In genomic region chr1:34433891-34434521, GRCm38 (mm10) we compare ENCODE assay signal across 8 mouse cellular contexts. TPM values are rescaled to one million over a fixed set of nuclear protein-coding genes. Genes with fewer than 3 reads are reported as not detected.
DNase-seq lines count a peak whose midpoint lies in the region; ATAC-seq and TF ChIP-seq lines count a peak whose summit lies in the region.

No protein-coding gene starts in this region.

- no peak overlapping the region for H3K27ac ChIP-seq in MEL (ENCODE audit: control insufficient read depth, low read depth, low read length)
- peak overlapping the region; percentile 78 for H3K27ac ChIP-seq in embryonic facial prominence, embryonic 13.5 days
- H3K27ac ChIP-seq in liver, adult 2 months (replicated peaks; ENCODE audit: insufficient read depth, low read depth, low read length): 0 out of 2 replicates have a peak overlapping the region, but pooled peaks have one; percentile 12

- H3K36me3 ChIP-seq in MEL (ENCODE audit: control insufficient read depth in 1 of 2, insufficient read depth in 2 of 2, low read length in 2 of 2): peaks cover 0 to 6% of the 10 kb centered on the region in 2 experiments; a peak in 2 of 4 replicates
- H3K36me3 ChIP-seq in embryonic facial prominence, embryonic 13.5 days: peaks cover 42% of the 10 kb centered on the region
- H3K36me3 ChIP-seq in liver, adult 2 months (ENCODE audit: control insufficient read depth, insufficient read depth, low read length): no peaks in the 10 kb centered on the region

- no peak for TF ChIP-seq POLR2A in MEL (IDR thresholded peaks at IDR 0.05; ENCODE audit: control insufficient read depth in 1 of 2, insufficient read depth in 1 of 2, low read depth in 1 of 2, low read length in 2 of 2, poor library complexity in 1 of 2)
- TF ChIP-seq POLR2A in liver, adult 2 months (IDR thresholded peaks at IDR 0.05; ENCODE audit: extremely low read depth, insufficient read depth, low read length): no peak

- no peaks in the 10 kb centered on the region for H3K9me3 ChIP-seq in MEL (replicated peaks; ENCODE audit: insufficient read depth, low read length)
- H3K9me3 ChIP-seq in embryonic facial prominence, embryonic 13.5 days: peaks cover 32% of the 10 kb centered on the region

- H3K4me1 ChIP-seq in MEL (ENCODE audit: control insufficient read depth in 1 of 2, insufficient read depth in 2 of 2, low read length in 2 of 2): peaks cover 0 to 4% of the 10 kb centered on the region in 2 experiments; a peak in 1 of 4 replicates
- H3K4me1 ChIP-seq in embryonic facial prominence, embryonic 13.5 days: peaks cover 31% of the 10 kb centered on the region
- H3K4me1 ChIP-seq in liver, adult 2 months (ENCODE audit: control insufficient read depth, insufficient read depth, low read length): peaks cover 4% of the 10 kb centered on the region; the same call in 1 of the 2 replicates

- 7% methylated on average over 19 of the region's 19 CpGs for WGBS in embryonic facial prominence, embryonic 13.5 days
- WGBS in liver, adult 2 months: 19% methylated on average over 19 of the region's 19 CpGs

- TF ChIP-seq EP300 in MEL (IDR thresholded peaks at IDR 0.05; ENCODE audit: low read depth in 1 of 2, low read length in 2 of 2): no peak

- peak; percentile 21 for DNase-seq in adrenal gland, adult 2 months
- DNase-seq in adrenal gland, postnatal 4 days (ENCODE audit: low spot score in 2 of 2): no peak
- peak; percentile 47 for DNase-seq in MEL (ENCODE audit: low read depth, low spot score)
- DNase-seq in heart, postnatal 4 days: peak; percentile 19
- DNase-seq in liver, adult 2 months (ENCODE audit: extremely low read depth, low read depth, low spot score): peak; percentile 16
- peak; percentile 54 for DNase-seq in neural tube, embryonic 10.5 days (ENCODE audit: extremely low spot score, low spot score)
- no peak for DNase-seq in testis, postnatal 14 days (ENCODE audit: low spot score)

- TF ChIP-seq RAD21 in MEL (IDR thresholded peaks at IDR 0.05; ENCODE audit: low read depth, low read length): no peak

- H3K79me2 ChIP-seq in MEL (ENCODE audit: control insufficient read depth, insufficient read depth, low read length, poor library complexity): peaks cover 2% of the 10 kb centered on the region; the same call in 1 of the 2 replicates
- H3K79me2 ChIP-seq in liver, adult 2 months (ENCODE audit: control insufficient read depth, insufficient read depth, low read length): no peaks in the 10 kb centered on the region

- H3K9ac ChIP-seq in MEL (ENCODE audit: control insufficient read depth, low read depth, low read length, poor library complexity, severe bottlenecking): no peak overlapping the region; the same call in 1 of the 2 replicates
- H3K9ac ChIP-seq in embryonic facial prominence, embryonic 13.5 days: peak overlapping the region; percentile 60
- H3K9ac ChIP-seq in liver, adult 2 months (ENCODE audit: low read depth, low read length): peak overlapping the region; percentile 32

- no peaks in the 10 kb centered on the region for H3K27me3 ChIP-seq in MEL (ENCODE audit: control insufficient read depth in 1 of 2, insufficient read depth in 2 of 2, low read length in 2 of 2)
- no peaks in the 10 kb centered on the region for H3K27me3 ChIP-seq in embryonic facial prominence, embryonic 13.5 days
- no peaks in the 10 kb centered on the region for H3K27me3 ChIP-seq in liver, adult 2 months (ENCODE audit: control insufficient read depth, insufficient read depth, low read length)

- TF ChIP-seq CTCF in MEL (IDR thresholded peaks at IDR 0.05 in 2 of 3, conservative IDR thresholded peaks at IDR 0.05 in 1 of 3; ENCODE audit: control insufficient read depth in 1 of 3, insufficient read depth in 1 of 3, low read depth in 2 of 3, low read length in 3 of 3, poor library complexity in 1 of 3, severe bottlenecking in 1 of 3): no peak
- no peak for TF ChIP-seq CTCF in liver, adult 2 months (IDR thresholded peaks at IDR 0.05; ENCODE audit: low read depth, low read length)

- peak overlapping the region; percentile 17 to 83 for H3K4me3 ChIP-seq in MEL (ENCODE audit: control insufficient read depth in 1 of 2, insufficient read depth in 1 of 2, low read depth in 2 of 2, low read length in 2 of 2)
- H3K4me3 ChIP-seq in embryonic facial prominence, embryonic 13.5 days: peak overlapping the region; percentile 64
- peak overlapping the region; percentile 59 for H3K4me3 ChIP-seq in liver, adult 2 months (ENCODE audit: insufficient read depth, low read depth, low read length)

- peak overlapping the region; percentile 67 for H3K4me2 ChIP-seq in embryonic facial prominence, embryonic 13.5 days

- ATAC-seq in embryonic facial prominence, embryonic 13.5 days (ENCODE audit: insufficient number of reproducible peaks, insufficient read depth, low FRiP score, low TSS enrichment, low read depth): no peak

TF ChIP-seq in MEL, 35 proteins besides CTCF, POLR2A, EP300 and RAD21:
- TF ChIP-seq USF2 (IDR thresholded peaks at IDR 0.05; ENCODE audit: borderline replicate concordance in 1 of 2, insufficient read depth in 1 of 2, low read depth in 1 of 2, low read length in 2 of 2) (no peak), HCFC1 (IDR thresholded peaks at IDR 0.05; ENCODE audit: low read depth, low read length) (0 out of 2 replicates have a peak, but pooled peaks have one; percentile 11), SMC3 (IDR thresholded peaks at IDR 0.05; ENCODE audit: low read depth, low read length) (no peak)
TF ChIP-seq in MEL: peak in this region for 1.

RNA-seq across cellular contexts. Expression of gene Ccdc115, which starts 5.5 kb away (rescaled TPM):
- total RNA-seq in adrenal gland, adult 2 months (2021): 10 to 100 TPM; 13.5 to 16.6 TPM
- polyA plus RNA-seq in adrenal gland, adult 2 months (2012; rRNA removed): 14.0 and 16.6 TPM in 2 replicates
- 10 to 100 TPM; 26.6 to 27.7 TPM for total RNA-seq in adrenal gland, postnatal 4 days (2021)
- total RNA-seq in MEL (2012; rRNA removed): 60.9 and 63.4 TPM in 2 replicates
- polyA plus RNA-seq in MEL (2012; ENCODE audit: insufficient read depth in 1 of 2, insufficient read length in 2 of 2, low read depth in 1 of 2, low replicate concordance in 2 of 2, missing spikeins in 1 of 2): 10 to 100 TPM in 1 of 2 experiments, not detected in 1; 78.7 TPM
- 48.0 and 49.2 TPM in 2 replicates for polyA plus RNA-seq in embryonic facial prominence, embryonic 13.5 days (2015; fragmentation: Nextera tagmentation; extraction: Ambion mirVana)
- total RNA-seq in heart, postnatal 4 days (2021): 10 to 100 TPM; 16.4 to 19.9 TPM
- total RNA-seq in liver, adult 2 months (2014; rRNA removed): 12.1 and 13.5 TPM in 2 replicates
- 10.7 and 12.9 TPM in 2 replicates for polyA plus RNA-seq in liver, adult 2 months (2012; rRNA removed)

RNA-seq across cellular contexts. Expression of gene Imp4, which starts 5.6 kb away (rescaled TPM):
- 10 to 100 TPM; 60.7 to 76.7 TPM for total RNA-seq in adrenal gland, adult 2 months (2021)
- 36.1 and 38.1 TPM in 2 replicates for polyA plus RNA-seq in adrenal gland, adult 2 months (2012; rRNA removed)
- 10 to 100 TPM; 58.2 to 62.2 TPM for total RNA-seq in adrenal gland, postnatal 4 days (2021)
- total RNA-seq in MEL (2012; rRNA removed): 125 and 137 TPM in 2 replicates
- 100 to 1,000 TPM in 1 of 2 experiments, 10 to 100 TPM in 1; 57.8 to 204 TPM for polyA plus RNA-seq in MEL (2012; ENCODE audit: insufficient read depth in 1 of 2, insufficient read length in 2 of 2, low read depth in 1 of 2, low replicate concordance in 2 of 2, missing spikeins in 1 of 2)
- 74.0 and 81.5 TPM in 2 replicates for polyA plus RNA-seq in embryonic facial prominence, embryonic 13.5 days (2015; fragmentation: Nextera tagmentation; extraction: Ambion mirVana)
- total RNA-seq in heart, postnatal 4 days (2021): 10 to 100 TPM; 43.4 to 46.3 TPM
- 11.2 and 17.0 TPM in 2 replicates for total RNA-seq in liver, adult 2 months (2014; rRNA removed)
- polyA plus RNA-seq in liver, adult 2 months (2012; rRNA removed): 32.1 and 36.2 TPM in 2 replicates

RNA-seq across cellular contexts. Expression of gene Ptpn18, which starts 25.6 kb away (rescaled TPM):
- total RNA-seq in adrenal gland, adult 2 months (2021): 1 to 10 TPM; 2.8 to 3.3 TPM
- polyA plus RNA-seq in adrenal gland, adult 2 months (2012; rRNA removed): 71.5 and 109 TPM in 2 replicates
- 10 to 100 TPM; 10.4 to 10.9 TPM for total RNA-seq in adrenal gland, postnatal 4 days (2021)
- 58.7 and 73.3 TPM in 2 replicates for total RNA-seq in MEL (2012; rRNA removed)
- 10 to 100 TPM in 1 of 2 experiments, not detected in 1; 39.1 TPM for polyA plus RNA-seq in MEL (2012; ENCODE audit: insufficient read depth in 1 of 2, insufficient read length in 2 of 2, low read depth in 1 of 2, low replicate concordance in 2 of 2, missing spikeins in 1 of 2)
- 12.6 and 17.0 TPM in 2 replicates for polyA plus RNA-seq in embryonic facial prominence, embryonic 13.5 days (2015; fragmentation: Nextera tagmentation; extraction: Ambion mirVana)
- total RNA-seq in heart, postnatal 4 days (2021): 1 to 10 TPM; 7.8 to 9.3 TPM
- 9.6 and 9.9 TPM in 2 replicates for total RNA-seq in liver, adult 2 months (2014; rRNA removed)
- 13.5 and 25.4 TPM in 2 replicates for polyA plus RNA-seq in liver, adult 2 months (2012; rRNA removed)

Comparison
In these comparisons a context has a peak if more than half of its experiments do, and no peak if none do; other contexts are left out.
1. DNase-seq: peak in adrenal gland, adult 2 months (single experiment), MEL (single experiment), heart, postnatal 4 days (single experiment), liver, adult 2 months (single experiment) and neural tube, embryonic 10.5 days (single experiment); none in adrenal gland, postnatal 4 days (0 of 2) and testis, postnatal 14 days (single experiment).
2. Peak in every context shown above with its lines, with median percentiles within 50 percentile points of each other: H3K4me3 ChIP-seq.